Mouse (Mus musculus) thymus, postnatal 36 days (tissue): ENCODE measurements at regions not wholly inside any gene's neighbourhood (a gene's known extent, or its start where the extent isn't known, plus 50 kb on each side); places are given as distances from the start of the nearest gene placed in this dataset.

Experiments used
- DNase-seq, 2 experiments: peaks; one replicate each; pipeline ENCODE4 v3.0.0; 2022; ENCODE audit warnings: mixed read lengths in 2 of 2

DNA sequence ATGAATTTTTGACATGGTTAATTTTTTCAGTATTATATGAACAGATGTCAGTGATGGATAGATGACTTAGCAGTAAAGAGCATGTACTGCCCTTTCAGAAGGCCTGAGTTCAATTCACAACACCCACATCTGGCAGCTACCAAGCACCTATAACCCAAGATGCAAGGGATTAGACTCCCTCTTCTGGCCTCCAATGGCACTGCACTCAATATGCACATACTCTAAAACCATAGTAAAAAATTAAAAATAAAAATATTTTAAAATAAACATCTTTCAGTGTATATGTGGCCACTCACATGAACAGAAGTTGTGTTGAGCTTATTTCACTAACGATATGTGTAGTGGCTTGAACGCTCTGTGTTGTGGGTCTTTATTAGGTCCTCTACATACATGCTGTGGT is 152.4 kb downstream of the Hs3st3b1 start:
- no peak for DNase-seq

DNA sequence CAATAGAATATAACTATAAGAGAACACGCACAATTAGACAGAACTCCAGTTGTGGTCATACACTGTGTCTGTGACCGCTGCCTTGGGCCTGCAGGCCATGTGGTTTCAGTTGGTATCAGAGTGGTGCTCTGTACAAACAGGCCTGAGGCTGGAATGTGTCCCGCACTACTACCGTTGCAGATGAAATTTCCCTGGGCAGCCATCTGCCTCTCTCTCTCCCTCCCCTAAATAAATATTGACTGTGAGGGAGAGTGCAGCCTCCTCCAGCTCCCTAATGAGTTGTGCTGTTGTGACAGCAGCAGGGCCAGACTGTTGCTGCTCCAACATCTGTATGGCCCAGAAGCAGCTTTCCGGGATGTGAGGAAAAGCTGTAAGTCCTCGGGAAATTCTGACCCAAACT is 146.7 kb downstream of the Hs3st3b1 start:
- no peak for DNase-seq

GRCm38 (mm10) chr11:63779371-63779770 is 142.7 kb downstream of the Hs3st3b1 start:
- no peak for DNase-seq

DNA sequence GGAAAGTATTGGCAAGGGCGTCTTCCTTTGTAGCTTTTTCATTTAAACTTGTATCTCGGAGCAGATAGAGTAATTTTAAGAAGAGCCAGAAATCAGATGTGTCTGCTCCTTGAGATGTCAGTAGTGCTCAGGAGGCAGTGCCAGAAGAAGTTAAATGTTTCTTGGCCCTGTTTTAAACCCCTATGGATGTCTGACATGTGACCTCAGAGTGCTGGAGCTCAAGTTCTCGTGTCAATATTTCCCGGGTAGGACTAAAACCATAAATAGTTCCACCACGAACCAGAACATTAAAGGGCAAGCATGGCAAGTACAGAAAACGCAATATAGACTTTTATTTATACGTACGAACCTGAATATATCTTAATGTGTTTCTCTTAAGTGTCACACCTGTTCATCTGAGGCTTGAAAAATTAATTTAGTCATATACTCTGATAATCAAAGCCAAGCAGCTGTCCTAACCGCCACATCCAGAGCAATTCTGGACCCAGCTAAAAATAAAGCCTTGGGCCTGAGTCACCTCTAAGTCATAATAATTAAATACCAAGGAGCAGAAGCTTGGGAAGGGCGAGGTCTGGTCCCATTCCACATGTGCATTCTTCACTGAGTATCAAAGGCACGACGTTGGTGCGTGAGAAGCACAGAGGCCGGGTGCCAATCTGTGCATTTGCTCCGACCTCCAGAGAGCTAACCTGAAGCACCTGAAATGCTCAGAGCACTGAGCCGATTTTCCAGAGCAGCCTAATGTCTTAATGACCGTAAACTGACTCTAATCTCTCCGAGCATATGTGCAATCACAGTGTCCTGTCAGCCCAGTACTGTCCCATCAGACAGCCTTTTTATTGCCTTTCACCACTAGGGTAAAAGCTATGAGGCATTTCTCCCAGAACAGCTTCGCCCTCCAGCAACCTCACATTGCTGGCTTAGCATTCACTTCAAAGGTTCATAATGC is 139.8 kb downstream of the Hs3st3b1 start:
- DNase-seq = no peak

DNA sequence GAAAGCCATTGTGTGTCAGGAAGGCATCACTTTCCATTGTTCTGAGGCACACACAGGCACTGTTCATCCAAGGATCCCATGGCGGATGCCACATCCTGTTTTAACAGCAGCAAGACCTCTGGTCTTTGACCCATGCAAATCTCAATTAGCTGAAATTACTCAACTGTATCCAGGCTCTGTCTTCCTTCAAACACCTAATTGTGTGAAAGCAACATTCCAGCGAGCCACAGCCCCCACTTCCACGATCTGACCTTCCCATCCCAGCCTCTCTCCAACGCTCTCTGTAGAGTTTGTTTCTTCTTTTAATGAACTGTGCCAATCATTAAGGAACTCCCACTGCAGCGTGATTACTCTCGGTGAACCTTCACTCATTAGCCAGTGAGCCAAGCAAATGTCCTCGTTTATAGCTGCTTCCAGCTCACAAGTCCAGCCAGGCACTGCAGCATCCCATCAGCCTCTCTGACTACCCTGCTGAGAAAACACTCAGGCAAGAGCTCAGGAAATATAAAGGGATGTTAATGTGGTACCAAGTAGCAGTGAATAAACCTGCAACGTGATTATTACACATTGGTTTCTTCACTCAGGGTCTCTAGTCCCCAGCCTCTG is 136.7 kb downstream of the Hs3st3b1 start:
- DNase-seq = no peak

GRCm38 (mm10) chr11:63785965-63786364 is 136.1 kb downstream of the Hs3st3b1 start:
- DNase-seq = no peak

DNA sequence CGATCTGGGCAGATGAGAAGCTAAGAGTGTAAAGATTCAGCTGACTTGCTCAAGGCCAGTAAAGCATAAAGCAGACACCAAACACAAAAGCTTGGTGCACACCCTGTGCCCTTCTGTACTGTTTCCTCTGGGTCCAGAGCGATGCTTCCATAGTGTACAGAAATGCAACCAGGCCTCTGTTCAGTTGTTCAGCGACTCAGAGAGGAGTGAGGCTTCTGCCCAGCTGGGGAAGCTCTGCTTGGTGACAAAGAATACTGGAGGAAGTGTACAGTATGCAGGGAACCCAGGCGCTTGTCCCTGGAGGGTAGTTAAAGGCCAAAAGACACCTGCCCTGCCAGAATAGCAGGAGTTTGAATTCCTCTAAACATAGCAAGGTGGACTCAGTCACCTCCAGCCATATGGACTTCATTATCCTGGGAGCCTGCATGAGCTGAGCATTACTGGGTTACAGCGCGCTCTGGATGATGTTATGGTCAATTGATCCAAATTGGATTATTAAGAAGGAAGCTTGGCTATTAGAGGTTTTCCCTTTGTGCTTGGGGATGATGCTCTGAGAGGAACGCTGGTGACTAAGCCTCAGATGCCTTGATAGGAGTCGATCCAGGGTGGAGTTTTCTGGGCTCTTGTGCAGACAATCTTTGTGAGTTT is 132.5 kb downstream of the Hs3st3b1 start:
- DNase-seq = no peak

- no peak for DNase-seq
Measured at GRCm38 (mm10) chr11:63791004-63791862, 130.9 kb downstream of the Hs3st3b1 start.

DNA sequence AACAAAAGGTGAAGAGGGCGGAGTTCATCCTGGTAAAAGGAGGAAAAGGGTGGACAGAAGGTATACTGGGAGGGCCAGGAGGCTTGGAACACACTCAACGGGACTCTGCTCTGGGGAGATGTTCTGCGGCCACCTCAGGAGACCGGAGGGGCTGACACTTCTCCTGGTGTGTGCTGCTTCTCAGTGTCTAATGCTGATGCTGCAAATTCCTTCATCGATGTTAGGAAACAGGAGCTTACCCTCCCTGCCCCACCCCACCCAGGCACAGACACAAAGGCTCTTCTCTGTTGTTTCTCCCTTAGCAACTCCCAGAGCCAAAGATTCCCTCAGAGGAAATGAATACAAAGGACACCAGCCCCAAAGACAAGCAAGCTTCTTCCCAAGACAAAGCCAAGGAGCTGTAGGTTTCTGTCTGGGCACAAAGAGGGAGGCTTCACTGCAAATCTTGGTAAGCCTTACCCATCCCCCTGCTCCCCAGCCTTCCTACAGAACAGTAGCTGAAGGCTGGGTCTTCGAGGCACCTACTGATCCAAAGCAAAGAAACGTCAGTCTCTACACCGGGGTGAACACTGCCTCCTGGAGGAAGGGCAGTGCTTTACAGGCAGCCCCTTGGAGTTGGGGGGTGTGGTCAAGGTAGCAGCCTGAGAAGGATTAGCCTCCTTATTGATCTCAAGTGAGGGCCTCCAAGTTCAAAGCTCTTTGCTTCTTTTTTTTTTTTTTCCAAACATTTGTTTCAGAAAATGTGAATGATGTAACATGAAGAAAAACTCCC is 128.2 kb downstream of the Hs3st3b1 start:
- DNase-seq = no peak

GRCm38 (mm10) chr11:63812146-63812545 is 109.9 kb downstream of the Hs3st3b1 start:
- DNase-seq = no peak

DNA sequence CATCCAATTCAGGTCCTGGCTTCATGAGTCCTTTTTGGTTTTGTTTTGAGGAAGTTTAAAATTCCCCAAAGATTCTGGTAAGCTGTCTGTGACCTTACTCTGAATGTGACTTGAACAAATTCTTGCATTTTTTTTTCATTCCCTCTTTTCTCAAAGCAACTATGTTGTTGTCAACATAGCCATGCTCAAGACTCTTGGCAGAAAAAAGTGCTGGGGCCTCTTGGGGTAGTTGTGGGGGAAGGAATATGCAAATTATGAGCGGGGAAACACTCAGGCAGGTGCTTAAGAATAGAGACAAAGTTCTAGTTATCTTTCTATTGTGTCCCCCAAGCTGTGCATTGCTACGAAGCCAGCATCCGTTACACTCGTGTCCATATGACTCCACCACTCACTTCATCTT is 99.2 kb downstream of the Hs3st3b1 start:
- no peak for DNase-seq

DNA sequence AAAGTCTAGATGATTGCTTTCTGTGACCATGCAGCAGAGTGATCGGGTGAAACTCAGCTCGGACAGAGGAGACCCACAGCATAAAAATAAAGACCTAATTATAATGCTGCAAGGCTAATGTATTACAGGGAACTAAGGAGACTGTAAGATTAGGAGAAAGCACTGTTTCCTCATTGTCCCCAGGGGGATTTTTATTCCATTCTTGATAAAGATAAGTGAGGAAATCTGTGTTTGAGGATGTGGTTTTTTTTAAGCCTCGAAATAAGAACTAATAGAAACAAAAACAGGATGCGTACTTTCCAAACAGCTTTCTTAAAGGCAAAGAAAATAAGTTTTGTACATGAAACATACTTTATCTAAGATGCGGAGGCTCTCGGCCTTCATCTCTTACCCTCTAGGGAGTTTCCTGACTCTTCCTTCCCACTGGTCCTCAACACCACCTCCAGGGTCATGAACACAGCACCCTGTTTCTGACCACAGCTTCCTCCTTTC is 94.8 kb downstream of the Hs3st3b1 start:
- DNase-seq = no peak

DNA sequence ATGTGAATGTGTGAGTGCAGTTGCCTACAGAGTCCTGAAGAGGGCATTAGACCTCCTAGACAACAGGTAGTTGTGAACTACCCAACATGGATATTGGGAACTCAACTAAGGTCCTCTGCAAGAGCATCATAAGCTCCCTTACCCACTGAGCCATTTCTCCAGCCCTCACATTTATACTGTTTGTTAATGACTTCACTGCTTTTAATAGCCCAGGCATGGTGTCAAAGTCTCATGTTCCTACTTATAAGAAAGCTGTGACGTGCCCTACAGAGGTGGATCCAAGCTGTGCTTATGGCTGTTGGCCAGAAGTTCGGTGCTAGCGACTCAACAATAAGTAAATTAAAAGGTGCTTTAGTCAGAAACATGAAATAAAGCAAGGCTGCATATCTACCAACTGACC is 88.6 kb downstream of the Hs3st3b1 start:
- DNase-seq = no peak

GRCm38 (mm10) chr11:63834140-63834539 is 88.0 kb downstream of the Hs3st3b1 start:
- DNase-seq = no peak

DNA sequence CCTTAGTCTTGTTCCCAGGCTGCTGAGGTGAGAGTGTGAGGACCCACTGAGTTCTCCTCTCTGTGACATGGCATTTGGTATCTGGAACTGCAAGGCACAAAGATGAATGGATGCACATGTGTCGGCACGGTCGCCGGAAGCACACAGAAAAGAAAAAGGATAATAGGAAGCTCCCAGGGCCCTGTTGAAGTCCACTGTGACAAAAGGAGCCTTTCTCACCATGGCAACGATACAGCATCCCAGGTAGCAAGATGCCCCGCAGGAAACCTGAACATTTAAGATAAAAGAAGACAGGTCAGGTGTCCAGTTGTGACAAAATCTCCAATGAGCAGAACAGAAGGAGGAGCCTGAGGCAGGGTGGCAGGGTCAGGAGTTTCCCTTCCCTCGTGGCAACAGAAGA is 87.5 kb downstream of the Hs3st3b1 start:
- no peak for DNase-seq
